Mouse (Mus musculus) B cell, adult 2 months (primary cell): ENCODE measurements around the gene Tm6sf2.
A peak's percentile ranks its signal among the peaks of the same experiment; 100 is the strongest.

Source experiments
- DNase-seq, 2 experiments: peaks; one replicate each; pipeline ENCODE4 v3.0.0; 2022

The Tm6sf2 gene

GRCm38 (mm10) chr8:70089296-70089960 lies 16.7 kb downstream of the Tm6sf2 start:
- no peak for DNase-seq

DNA sequence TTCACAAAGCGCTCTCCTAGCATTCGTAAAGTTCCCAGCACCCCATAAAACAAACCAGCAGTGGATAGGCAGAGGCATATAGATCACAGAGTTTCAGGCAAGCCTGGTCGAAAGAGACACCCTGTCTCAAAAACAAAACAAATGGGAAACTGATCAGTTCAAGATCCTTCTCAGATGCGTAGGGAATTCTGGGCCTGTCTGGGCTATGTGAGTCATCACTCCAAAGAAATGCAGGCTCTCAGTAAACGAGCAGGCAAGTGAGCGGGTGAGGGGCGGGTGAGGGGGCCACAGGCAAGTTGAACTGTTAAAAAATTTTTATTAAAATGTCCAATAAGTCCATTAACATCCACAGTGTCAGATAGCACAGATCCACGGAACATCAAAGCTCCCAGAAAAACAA lies 20.1 kb downstream of the Tm6sf2 start:
- DNase-seq: no peak

- no peak for DNase-seq
Measured at GRCm38 (mm10) chr8:70099276-70099675, 26.6 kb downstream of the Tm6sf2 start.

DNA sequence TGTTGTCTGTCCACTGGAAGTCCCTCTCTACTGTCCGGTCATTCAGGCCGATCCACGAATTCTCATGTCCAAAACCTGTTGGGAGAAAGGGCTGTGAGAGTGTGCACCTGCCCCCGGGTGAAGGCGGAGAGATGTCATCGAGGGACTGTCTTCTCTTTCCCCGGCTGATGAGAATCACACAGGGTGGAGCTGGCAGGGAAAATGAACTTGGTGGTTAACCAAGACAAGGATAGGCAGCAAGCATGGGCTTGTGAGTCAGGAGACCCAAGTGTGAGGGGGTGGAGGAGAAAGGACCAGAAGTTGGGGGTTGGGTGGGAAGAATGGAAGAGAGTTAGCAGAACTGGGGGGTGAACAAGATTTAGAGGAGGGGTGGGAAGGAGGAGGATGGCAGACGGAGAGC lies 27.5 kb downstream of the Tm6sf2 start:
- DNase-seq: no peak

GRCm38 (mm10) chr8:70104506-70104905 lies 31.8 kb downstream of the Tm6sf2 start:
- peak; percentile 75 to 80 for DNase-seq

- DNase-seq: no peak
Measured at GRCm38 (mm10) chr8:70104922-70105321, 32.2 kb downstream of the Tm6sf2 start.

- peak; percentile 38 to 49 for DNase-seq
Measured at GRCm38 (mm10) chr8:70110451-70110850, 37.7 kb downstream of the Tm6sf2 start.

GRCm38 (mm10) chr8:70111192-70111795 lies 38.6 kb downstream of the Tm6sf2 start:
- DNase-seq: no peak

- peak; percentile 25 to 27 for DNase-seq
Measured at GRCm38 (mm10) chr8:70112401-70113016, 39.8 kb downstream of the Tm6sf2 start.

DNA sequence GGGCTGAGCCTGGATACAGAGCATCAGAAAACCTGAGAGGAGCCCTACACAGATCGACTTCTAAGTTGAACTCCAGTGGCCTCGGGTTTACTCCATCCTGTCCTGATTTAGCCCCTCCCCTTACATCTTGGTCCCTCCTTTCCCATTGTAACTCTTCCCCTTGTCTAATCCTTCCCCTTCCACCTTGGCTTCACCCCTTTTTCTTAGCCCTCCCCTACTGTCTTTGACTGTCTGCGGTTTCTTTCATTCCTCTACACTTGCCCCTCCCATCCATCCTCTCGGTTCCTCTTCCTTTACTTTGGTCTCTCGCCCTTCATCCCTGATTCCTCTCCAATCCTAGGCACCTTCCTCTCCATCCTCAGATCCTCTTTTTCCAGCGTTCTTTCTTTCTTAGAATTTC lies 41.8 kb downstream of the Tm6sf2 start:
- DNase-seq: no peak

DNA sequence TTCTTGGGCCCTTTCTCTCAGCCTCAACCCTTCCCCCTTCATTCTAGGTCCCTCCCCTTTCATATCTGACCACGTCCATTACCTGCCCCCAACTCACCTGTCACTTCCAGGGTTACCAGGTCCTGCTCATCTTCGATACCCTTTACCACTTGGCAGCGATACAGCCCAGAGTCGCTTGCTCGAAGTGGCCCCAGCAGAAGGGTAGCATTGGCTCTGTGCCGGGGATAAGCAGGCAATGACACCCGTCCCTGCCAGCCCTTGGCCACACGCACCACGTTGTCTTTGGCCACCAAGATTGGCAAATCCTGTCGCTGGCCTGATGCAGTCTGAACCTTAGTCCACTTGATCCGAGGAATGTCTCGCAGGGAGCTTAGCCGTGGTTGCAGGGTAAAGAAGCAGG lies 42.2 kb downstream of the Tm6sf2 start:
- no peak for DNase-seq

- peak; percentile 48 to 49 for DNase-seq
Measured at GRCm38 (mm10) chr8:70117611-70118010, 44.9 kb downstream of the Tm6sf2 start.

- DNase-seq: peak; percentile 36 to 50
Measured at GRCm38 (mm10) chr8:70118726-70119700, 46.3 kb downstream of the Tm6sf2 start.

- DNase-seq: peak; percentile 36 to 48
Measured at GRCm38 (mm10) chr8:70120667-70121066, 47.9 kb downstream of the Tm6sf2 start, which contains the start of gene Ncan. Gene Ncan, minus strand, starts transcription at chr8:70120873.

- peak; percentile 41 to 42 for DNase-seq
Measured at GRCm38 (mm10) chr8:70122863-70123262, 50.1 kb downstream of the Tm6sf2 start.

- no peak for DNase-seq
Measured at GRCm38 (mm10) chr8:70124992-70125391, 52.3 kb downstream of the Tm6sf2 start.

- DNase-seq: no peak
Measured at GRCm38 (mm10) chr8:70128435-70128834, 55.7 kb downstream of the Tm6sf2 start.

GRCm38 (mm10) chr8:70129309-70129952 lies 56.7 kb downstream of the Tm6sf2 start:
- no peak for DNase-seq
